Mouse (Mus musculus) kidney, adult 18-20 months (tissue): Measurements from ENCODE around the gene Tfip11.

Source experiments
- DNase-seq: peaks from one replicate; pipeline ENCODE4 v3.0.0; 2021

Gene Tfip11

GRCm38 (mm10) chr5:112367929-112368328, 41.8 kb downstream of the Tfip11 start:
- DNase-seq: no peak

GRCm38 (mm10) chr5:112368666-112369065, 42.5 kb downstream of the Tfip11 start:
- no peak for DNase-seq

GRCm38 (mm10) chr5:112369326-112369725, 43.2 kb downstream of the Tfip11 start:
- DNase-seq: no peak

- no peak for DNase-seq
Measured at GRCm38 (mm10) chr5:112370236-112370813, 44.2 kb downstream of the Tfip11 start.

GRCm38 (mm10) chr5:112371933-112372332, 45.8 kb downstream of the Tfip11 start:
- no peak for DNase-seq

GRCm38 (mm10) chr5:112376111-112376510, 50.0 kb downstream of the Tfip11 start:
- no peak for DNase-seq

- DNase-seq: no peak
Measured at GRCm38 (mm10) chr5:112377380-112377779, 51.2 kb downstream of the Tfip11 start.

- DNase-seq: peak; percentile 16
Measured at GRCm38 (mm10) chr5:112378716-112379115, 52.6 kb downstream of the Tfip11 start.

GRCm38 (mm10) chr5:112381154-112381553, 55.0 kb downstream of the Tfip11 start:
- DNase-seq: no peak

- no peak for DNase-seq
Measured at GRCm38 (mm10) chr5:112382042-112382441, 55.9 kb downstream of the Tfip11 start.

- DNase-seq: no peak
Measured at GRCm38 (mm10) chr5:112382641-112383330, 56.6 kb downstream of the Tfip11 start.

- DNase-seq: no peak
Measured at GRCm38 (mm10) chr5:112384805-112385472, 58.8 kb downstream of the Tfip11 start.

- no peak for DNase-seq
Measured at GRCm38 (mm10) chr5:112385973-112386372, 59.8 kb downstream of the Tfip11 start.
